16 mouse cellular contexts compared by ENCODE assay signal in the genomic region with DNA sequence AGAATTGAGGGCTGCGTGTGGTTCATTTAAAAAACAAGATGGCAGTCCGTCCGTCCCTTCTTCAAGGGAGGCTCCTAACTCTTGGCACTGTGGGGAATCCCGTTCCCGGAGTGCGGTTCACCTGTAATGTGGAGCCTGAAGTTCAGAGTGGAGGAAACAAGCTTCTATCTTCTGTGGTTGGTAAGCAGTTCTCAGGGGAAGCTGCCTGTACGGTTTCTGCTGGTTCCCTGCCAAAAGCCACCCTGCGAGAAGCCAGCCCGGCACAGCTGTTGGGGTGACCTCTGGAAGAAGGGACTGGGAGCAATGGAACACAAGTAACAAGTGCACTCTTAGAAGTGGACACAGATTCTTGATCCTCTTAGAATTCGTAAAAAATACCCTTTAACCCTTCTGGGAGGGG.
A peak's percentile ranks its signal among the peaks of the same experiment; 100 is the strongest.
DNase-seq lines count a peak whose midpoint lies in the region; ATAC-seq and TF ChIP-seq lines count a peak whose summit lies in the region.
"Had no signal": no experiment of that assay in that cellular context is flagged by ENCODE, and none has a peak within 500 bp of the region (broad histone marks: within the 10 kb centered on the region; RNA-seq: fewer than 3 reads in every experiment).

No protein-coding gene starts in this region.

- ATAC-seq in megakaryocyte-erythroid progenitor cell, adult 5-6 weeks (replicated peaks; ENCODE audit: low FRiP score, low TSS enrichment, poor library complexity, severe bottlenecking): no peak
- no peak for ATAC-seq in neural tube, embryonic 15.5 days (ENCODE audit: low FRiP score)
- ATAC-seq: forebrain, embryonic 16.5 days had no signal

- no peaks in the 10 kb centered on the region for H3K27me3 ChIP-seq in neural tube, embryonic 15.5 days (replicated peaks)
- H3K27me3 ChIP-seq: limb, embryonic 12.5 days; neural tube, embryonic 13.5 days had no signal

- no peak overlapping the region for H3K4me3 ChIP-seq in lung, adult 2 months (replicated peaks; ENCODE audit: extremely low read depth, low read depth, low read length)
- H3K4me3 ChIP-seq in neural tube, embryonic 15.5 days (replicated peaks): no peak overlapping the region
- H3K4me3 ChIP-seq: left cerebral cortex, adult 2 months; limb, embryonic 12.5 days; neural tube, embryonic 13.5 days had no signal

- H3K9ac ChIP-seq in neural tube, embryonic 15.5 days (replicated peaks): no peak overlapping the region
- H3K9ac ChIP-seq: limb, embryonic 12.5 days; liver, embryonic 14.5 days; neural tube, embryonic 13.5 days had no signal

- no peaks in the 10 kb centered on the region for H3K4me1 ChIP-seq in lung, adult 2 months (ENCODE audit: control insufficient read depth, insufficient read depth, low read length)
- no peaks in the 10 kb centered on the region for H3K4me1 ChIP-seq in neural tube, embryonic 15.5 days
- H3K4me1 ChIP-seq: limb, embryonic 12.5 days; neural tube, embryonic 13.5 days had no signal

- TF ChIP-seq CTCF in lung, adult 2 months (IDR thresholded peaks at IDR 0.05; ENCODE audit: insufficient read depth, low read length): no peak

- DNase-seq in heart, adult 18-20 months: peak; percentile 26 to 31
- DNase-seq in heart, adult 8-10 months (ENCODE audit: low spot score): no peak
- DNase-seq in lung, postnatal 36 days: peak; percentile 17
- no peak for DNase-seq in lung, adult 2 months
- DNase-seq in kidney, postnatal 10 days: peak; percentile 76
- DNase-seq: cerebellum, adult 11-12 months; right cerebral cortex, postnatal 4 days had no signal

- no peaks in the 10 kb centered on the region for H3K9me3 ChIP-seq in neural tube, embryonic 15.5 days (replicated peaks)
- H3K9me3 ChIP-seq: G1E; limb, embryonic 12.5 days; neural tube, embryonic 13.5 days had no signal

- no peak overlapping the region for H3K27ac ChIP-seq in neural tube, embryonic 15.5 days (replicated peaks)
- H3K27ac ChIP-seq: left cerebral cortex, adult 2 months; limb, embryonic 12.5 days; liver, embryonic 14.5 days; macrophage; neural tube, embryonic 13.5 days had no signal

- H3K36me3 ChIP-seq in neural tube, embryonic 15.5 days: no peaks in the 10 kb centered on the region
- H3K36me3 ChIP-seq: G1E; limb, embryonic 12.5 days; neural tube, embryonic 13.5 days had no signal

- no peak for TF ChIP-seq POLR2A in lung, adult 2 months (IDR thresholded peaks at IDR 0.05; ENCODE audit: borderline replicate concordance, extremely low read depth, low read depth, low read length)

- 71% methylated on average over 10 of the region's 10 CpGs for WGBS in lung, adult 2 months
- WGBS in neural tube, embryonic 15.5 days: 84% methylated on average over 10 of the region's 10 CpGs

- no peak overlapping the region for H3K4me2 ChIP-seq in neural tube, embryonic 15.5 days
- H3K4me2 ChIP-seq: limb, embryonic 12.5 days; neural tube, embryonic 13.5 days had no signal

Comparison
In these comparisons a context has a peak if more than half of its experiments do, and no peak if none do; other contexts are left out.
1. DNase-seq: peak in heart, adult 18-20 months (2 of 2), lung, postnatal 36 days (single experiment) and kidney, postnatal 10 days (single experiment); none in heart, adult 8-10 months (single experiment) and lung, adult 2 months (single experiment).